Mouse (Mus musculus): Measurements from ENCODE around the gene Ctss. TPM values are rescaled to one million over a fixed set of nuclear protein-coding genes. Genes with fewer than 3 reads are reported as not detected.
A peak's percentile ranks its signal among the peaks of the same experiment; 100 is the strongest.
"Not testable (repeated sequence)": the region's sequence is repeated elsewhere in the genome, so short reads cannot be mapped to it uniquely, and the experiment has no call there.

Gene Ctss
- polyA plus RNA-seq, 1 experiment from 2014 or later: 10.2 TPM

GRCm38 (mm10) chr3:95523662-95524061 is 2.9 kb upstream of the Ctss start:
- no peak for ATAC-seq (ENCODE audit: low FRiP score)
- H3K4me2 ChIP-seq: no peak overlapping the region
- H3K27ac ChIP-seq (ENCODE audit: low read depth, low read length): no peak overlapping the region
- DNase-seq (ENCODE audit: low spot score, missing footprints): no peak
- WGBS: 84% methylated on average over 3 of the region's 3 CpGs
- no peak overlapping the region for H3K4me3 ChIP-seq (ENCODE audit: low read depth, low read length)
- no peaks in the 10 kb centered on the region for H3K27me3 ChIP-seq (ENCODE audit: control insufficient read depth, insufficient read depth, low read length)
- no peaks in the 10 kb centered on the region for H3K9me3 ChIP-seq (ENCODE audit: control insufficient read depth, low read length)
- no peaks in the 10 kb centered on the region for H3K4me1 ChIP-seq (ENCODE audit: control insufficient read depth, insufficient read depth, low read length)
- no peak overlapping the region for H3K9ac ChIP-seq (ENCODE audit: low read length)
- no peaks in the 10 kb centered on the region for H3K36me3 ChIP-seq (ENCODE audit: control insufficient read depth, insufficient read depth, low read length)

- DNase-seq (ENCODE audit: low spot score, missing footprints) (no peak), ATAC-seq (ENCODE audit: low FRiP score) (no peak)
These were observed 1.9 kb upstream of the Ctss start for GRCm38 (mm10) chr3:95524673-95525072.

GRCm38 (mm10) chr3:95526111-95526510 is 475 bp upstream of the Ctss start:
- Histone ChIP-seq H3K4me2 (no peak overlapping the region), H3K27ac (ENCODE audit: low read depth, low read length) (no peak overlapping the region), H3K4me1 (ENCODE audit: control insufficient read depth, insufficient read depth, low read length) (no peaks in the 10 kb centered on the region), H3K27me3 (ENCODE audit: control insufficient read depth, insufficient read depth, low read length) (no peaks in the 10 kb centered on the region), H3K4me3 (ENCODE audit: low read depth, low read length) (no peak overlapping the region), H3K9me3 (ENCODE audit: control insufficient read depth, low read length) (no peaks in the 10 kb centered on the region), H3K36me3 (ENCODE audit: control insufficient read depth, insufficient read depth, low read length) (no peaks in the 10 kb centered on the region), H3K9ac (ENCODE audit: low read length) (no peak overlapping the region)
- DNase-seq (ENCODE audit: low spot score, missing footprints): no peak
- ATAC-seq (ENCODE audit: low FRiP score): no peak

More at GRCm38 (mm10) chr3:95524673-95525072, 1.9 kb upstream of the Ctss start:
- whole genome bisulfite sequencing: 65% methylated on average over 2 of the region's 2 CpGs
- H3K27ac ChIP-seq (ENCODE audit: low read depth, low read length): no peak overlapping the region
- H3K4me2 ChIP-seq: no peak overlapping the region
- H3K4me3 ChIP-seq (ENCODE audit: low read depth, low read length): no peak overlapping the region
- no peaks in the 10 kb centered on the region for H3K36me3 ChIP-seq (ENCODE audit: control insufficient read depth, insufficient read depth, low read length)
- H3K9ac ChIP-seq (ENCODE audit: low read length): no peak overlapping the region
- H3K9me3 ChIP-seq (ENCODE audit: control insufficient read depth, low read length): no peaks in the 10 kb centered on the region
- H3K27me3 ChIP-seq (ENCODE audit: control insufficient read depth, insufficient read depth, low read length): no peaks in the 10 kb centered on the region
- no peaks in the 10 kb centered on the region for H3K4me1 ChIP-seq (ENCODE audit: control insufficient read depth, insufficient read depth, low read length)

- no peak overlapping the region for H3K27ac ChIP-seq (ENCODE audit: low read depth, low read length)
- ATAC-seq (ENCODE audit: low FRiP score): no peak
- WGBS: 88% methylated on average over 6 of the region's 6 CpGs
These were observed 3.2 kb downstream of the Ctss start for GRCm38 (mm10) chr3:95529814-95530213.

GRCm38 (mm10) chr3:95531025-95531424 is 4.4 kb downstream of the Ctss start:
- ATAC-seq (ENCODE audit: low FRiP score) (no peak), DNase-seq (ENCODE audit: low spot score, missing footprints) (no peak)
- Histone ChIP-seq H3K9ac (ENCODE audit: low read length) (no peak overlapping the region), H3K27ac (ENCODE audit: low read depth, low read length) (no peak overlapping the region), H3K27me3 (ENCODE audit: control insufficient read depth, insufficient read depth, low read length) (no peaks in the 10 kb centered on the region), H3K4me3 (ENCODE audit: low read depth, low read length) (no peak overlapping the region), H3K9me3 (ENCODE audit: control insufficient read depth, low read length) (no peaks in the 10 kb centered on the region), H3K36me3 (ENCODE audit: control insufficient read depth, insufficient read depth, low read length) (no peaks in the 10 kb centered on the region), H3K4me1 (ENCODE audit: control insufficient read depth, insufficient read depth, low read length) (no peaks in the 10 kb centered on the region), H3K4me2 (no peak overlapping the region)
- 76% methylated on average over 1 of the region's 1 CpGs for WGBS

More at GRCm38 (mm10) chr3:95529814-95530213, 3.2 kb downstream of the Ctss start:
- Histone ChIP-seq H3K27me3 (ENCODE audit: control insufficient read depth, insufficient read depth, low read length) (no peaks in the 10 kb centered on the region), H3K4me2 (no peak overlapping the region), H3K36me3 (ENCODE audit: control insufficient read depth, insufficient read depth, low read length) (no peaks in the 10 kb centered on the region), H3K4me3 (ENCODE audit: low read depth, low read length) (no peak overlapping the region), H3K9me3 (ENCODE audit: control insufficient read depth, low read length) (no peaks in the 10 kb centered on the region), H3K4me1 (ENCODE audit: control insufficient read depth, insufficient read depth, low read length) (no peaks in the 10 kb centered on the region), H3K9ac (ENCODE audit: low read length) (no peak overlapping the region)
- DNase-seq (ENCODE audit: low spot score, missing footprints): no peak

- Histone ChIP-seq H3K9me3 (ENCODE audit: control insufficient read depth, low read length) (no peaks in the 10 kb centered on the region), H3K4me1 (ENCODE audit: control insufficient read depth, insufficient read depth, low read length) (no peaks in the 10 kb centered on the region), H3K9ac (ENCODE audit: low read length) (no peak overlapping the region), H3K36me3 (ENCODE audit: control insufficient read depth, insufficient read depth, low read length) (no peaks in the 10 kb centered on the region), H3K27me3 (ENCODE audit: control insufficient read depth, insufficient read depth, low read length) (no peaks in the 10 kb centered on the region), H3K4me3 (ENCODE audit: low read depth, low read length) (no peak overlapping the region), H3K27ac (ENCODE audit: low read depth, low read length) (no peak overlapping the region), H3K4me2 (no peak overlapping the region)
- no peak for ATAC-seq (ENCODE audit: low FRiP score)
- 89% methylated on average over 5 of the region's 5 CpGs for WGBS
- DNase-seq (ENCODE audit: low spot score, missing footprints): no peak
These were observed 6.8 kb downstream of the Ctss start for GRCm38 (mm10) chr3:95533364-95533763.

GRCm38 (mm10) chr3:95534927-95535326 is 8.3 kb downstream of the Ctss start:
- H3K9me3 ChIP-seq (ENCODE audit: control insufficient read depth, low read length): no peaks in the 10 kb centered on the region
- WGBS: 86% methylated on average over 1 of the region's 1 CpGs
- no peaks in the 10 kb centered on the region for H3K36me3 ChIP-seq (ENCODE audit: control insufficient read depth, insufficient read depth, low read length)
- ATAC-seq (ENCODE audit: low FRiP score) (no peak), DNase-seq (ENCODE audit: low spot score, missing footprints) (no peak)
- H3K4me3 ChIP-seq (ENCODE audit: low read depth, low read length): no peak overlapping the region
- H3K9ac ChIP-seq (ENCODE audit: low read length): no peak overlapping the region
- no peaks in the 10 kb centered on the region for H3K27me3 ChIP-seq (ENCODE audit: control insufficient read depth, insufficient read depth, low read length)
- no peak overlapping the region for H3K27ac ChIP-seq (ENCODE audit: low read depth, low read length)
- H3K4me1 ChIP-seq (ENCODE audit: control insufficient read depth, insufficient read depth, low read length): no peaks in the 10 kb centered on the region
- H3K4me2 ChIP-seq: no peak overlapping the region

GRCm38 (mm10) chr3:95538936-95539335 is 12.3 kb downstream of the Ctss start:
- 93% methylated on average over 10 of the region's 10 CpGs for WGBS
- no peak for ATAC-seq (ENCODE audit: low FRiP score)
- H3K4me1 ChIP-seq (ENCODE audit: control insufficient read depth, insufficient read depth, low read length): no peaks in the 10 kb centered on the region

GRCm38 (mm10) chr3:95539837-95540236 is 13.3 kb downstream of the Ctss start:
- ATAC-seq (ENCODE audit: low FRiP score): no peak
- no peaks in the 10 kb centered on the region for H3K27me3 ChIP-seq (ENCODE audit: control insufficient read depth, insufficient read depth, low read length)
- H3K9me3 ChIP-seq (ENCODE audit: control insufficient read depth, low read length): no peaks in the 10 kb centered on the region
- WGBS: 95% methylated on average over 4 of the region's 4 CpGs
- no peaks in the 10 kb centered on the region for H3K36me3 ChIP-seq (ENCODE audit: control insufficient read depth, insufficient read depth, low read length)
- H3K27ac ChIP-seq (ENCODE audit: low read depth, low read length): no peak overlapping the region
- DNase-seq (ENCODE audit: low spot score, missing footprints): no peak
- no peak overlapping the region for H3K9ac ChIP-seq (ENCODE audit: low read length)
- H3K4me3 ChIP-seq (ENCODE audit: low read depth, low read length): no peak overlapping the region
- no peaks in the 10 kb centered on the region for H3K4me1 ChIP-seq (ENCODE audit: control insufficient read depth, insufficient read depth, low read length)
- H3K4me2 ChIP-seq: no peak overlapping the region

More at GRCm38 (mm10) chr3:95538936-95539335, 12.3 kb downstream of the Ctss start:
- H3K27me3 ChIP-seq (ENCODE audit: control insufficient read depth, insufficient read depth, low read length): no peaks in the 10 kb centered on the region
- no peaks in the 10 kb centered on the region for H3K9me3 ChIP-seq (ENCODE audit: control insufficient read depth, low read length)
- DNase-seq (ENCODE audit: low spot score, missing footprints): peak; percentile 56
- H3K4me2 ChIP-seq: no peak overlapping the region
- no peak overlapping the region for H3K9ac ChIP-seq (ENCODE audit: low read length)
- no peaks in the 10 kb centered on the region for H3K36me3 ChIP-seq (ENCODE audit: control insufficient read depth, insufficient read depth, low read length)
- no peak overlapping the region for H3K27ac ChIP-seq (ENCODE audit: low read depth, low read length)
- H3K4me3 ChIP-seq (ENCODE audit: low read depth, low read length): no peak overlapping the region

GRCm38 (mm10) chr3:95541186-95541585 is 14.6 kb downstream of the Ctss start:
- H3K9me3 ChIP-seq (ENCODE audit: control insufficient read depth, low read length); H3K4me2 ChIP-seq; H3K27ac ChIP-seq (ENCODE audit: low read depth, low read length); H3K4me1 ChIP-seq (ENCODE audit: control insufficient read depth, insufficient read depth, low read length); ATAC-seq (ENCODE audit: low FRiP score); H3K36me3 ChIP-seq (ENCODE audit: control insufficient read depth, insufficient read depth, low read length); H3K9ac ChIP-seq (ENCODE audit: low read length); H3K4me3 ChIP-seq (ENCODE audit: low read depth, low read length); H3K27me3 ChIP-seq (ENCODE audit: control insufficient read depth, insufficient read depth, low read length): not testable (repeated sequence)
- peak; percentile 12 for DNase-seq (ENCODE audit: low spot score, missing footprints)
- WGBS: 73% methylated on average over 2 of the region's 2 CpGs
